Mouse (Mus musculus) adrenal gland, adult (tissue): ENCODE measurements at regions not wholly inside any gene's neighbourhood (a gene's known extent, or its start where the extent isn't known, plus 50 kb on each side); places are given as distances from the start of the nearest gene placed in this dataset.

ENCODE experiments used
- DNase-seq, 2 experiments: peaks; one replicate each; pipeline ENCODE4 v3.0.0; 2022 to 2023; ENCODE audit warnings: low spot score in 1 of 2; ENCODE audit not compliant: inconsistent age in 2 of 2

DNA sequence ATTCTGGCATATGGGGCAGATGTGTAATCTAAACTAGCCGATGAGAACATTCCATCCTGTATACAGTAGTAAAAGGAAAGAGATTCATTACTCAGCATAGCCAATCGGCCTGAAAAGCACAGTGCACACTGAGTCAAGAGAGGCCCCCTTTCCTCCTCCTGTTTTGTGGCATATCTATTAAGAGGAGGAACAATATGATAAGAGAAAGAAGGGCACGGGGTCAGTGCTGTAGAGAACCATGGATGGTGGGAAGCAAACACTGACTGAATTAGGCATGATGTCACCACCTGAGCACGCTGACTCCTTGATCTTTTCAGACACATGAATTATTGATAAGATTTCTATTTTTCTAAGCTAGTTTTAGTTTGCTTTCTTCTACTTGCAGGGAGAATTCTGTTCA lies 554.5 kb upstream of the Adamts9 start:
- no peak for DNase-seq

DNA sequence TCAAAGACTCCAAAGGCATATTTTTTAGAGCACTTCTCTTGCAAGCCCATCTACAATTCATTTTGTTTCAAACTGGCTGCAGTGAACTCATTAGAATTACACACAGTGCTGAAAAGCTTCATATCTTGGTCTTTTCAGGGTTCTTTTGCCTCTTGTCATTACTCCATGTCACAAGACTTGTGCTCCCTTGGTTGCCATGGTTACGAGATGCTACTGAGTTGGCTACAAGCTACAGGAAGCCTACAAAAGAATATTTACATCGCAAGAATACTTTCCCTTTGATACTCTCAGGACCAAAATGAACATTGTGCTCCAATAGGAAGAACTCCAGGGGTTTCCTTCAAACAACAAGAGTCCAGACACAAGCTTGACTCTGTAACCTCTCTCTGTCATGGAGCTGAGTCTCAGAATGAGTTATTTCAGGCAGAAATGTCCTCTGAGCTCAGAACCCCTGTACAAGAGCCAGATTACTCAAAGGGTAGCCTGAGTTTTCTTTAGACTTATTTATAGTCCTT lies 545.2 kb upstream of the Adamts9 start:
- DNase-seq, result no peak

DNA sequence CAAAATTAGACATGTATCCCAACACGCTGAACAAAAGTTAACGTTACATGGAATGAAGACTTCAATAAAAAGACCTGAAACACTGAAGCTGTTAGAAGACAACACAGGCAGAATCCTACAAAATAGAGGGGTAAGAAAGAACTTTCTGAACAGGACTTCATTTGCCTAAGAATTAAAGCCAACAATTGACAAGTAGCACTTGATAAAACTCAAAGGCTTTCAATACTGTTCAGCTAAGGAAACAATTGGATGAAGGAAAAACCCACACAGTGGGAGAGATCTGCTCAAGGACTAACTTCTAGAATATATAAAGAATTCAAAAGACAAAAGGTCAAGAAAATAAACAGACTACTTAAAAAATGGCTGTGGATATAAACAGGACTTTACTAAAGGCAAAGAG lies 535.2 kb upstream of the Adamts9 start:
- no peak for DNase-seq

DNA sequence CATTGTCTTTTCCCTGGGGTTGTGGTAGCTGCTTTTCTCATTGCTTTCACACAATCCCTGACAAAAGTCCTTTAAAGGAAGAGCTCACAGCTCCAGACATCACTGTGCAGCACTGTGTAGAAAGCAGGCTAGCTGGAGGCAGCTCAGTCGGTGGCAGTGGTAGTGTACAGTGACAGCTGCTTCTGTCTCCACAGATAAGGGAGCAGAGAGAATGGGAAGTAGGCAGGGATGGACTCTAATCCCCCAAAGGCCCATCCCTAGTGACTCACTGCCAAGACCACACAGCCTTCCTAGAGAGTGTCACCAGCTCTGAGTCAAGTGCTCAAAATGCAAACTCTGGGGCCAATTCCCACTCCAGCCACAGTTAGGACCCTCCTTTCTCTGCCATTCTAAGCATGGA lies 531.7 kb upstream of the Adamts9 start:
- no peak for DNase-seq

DNA sequence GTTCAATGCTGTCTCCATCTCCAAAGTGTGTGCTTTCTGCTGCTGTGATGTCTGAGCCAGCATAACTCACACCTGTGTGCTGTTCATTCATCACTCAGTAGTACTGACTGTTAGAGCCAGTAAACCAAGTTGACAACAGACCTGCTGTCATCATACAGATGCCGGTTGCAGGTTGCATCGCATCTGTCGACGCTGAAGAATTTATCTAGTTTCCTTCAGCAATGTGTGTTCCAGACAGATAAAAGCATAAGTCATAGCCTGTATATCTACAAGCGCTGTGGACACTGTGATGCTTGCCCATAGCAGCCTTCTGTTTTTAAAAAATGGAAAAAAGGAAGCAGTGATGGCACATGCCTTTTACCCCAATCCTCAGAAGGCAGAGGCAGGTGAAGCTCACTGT lies 524.6 kb upstream of the Adamts9 start:
- DNase-seq, result no peak

DNA sequence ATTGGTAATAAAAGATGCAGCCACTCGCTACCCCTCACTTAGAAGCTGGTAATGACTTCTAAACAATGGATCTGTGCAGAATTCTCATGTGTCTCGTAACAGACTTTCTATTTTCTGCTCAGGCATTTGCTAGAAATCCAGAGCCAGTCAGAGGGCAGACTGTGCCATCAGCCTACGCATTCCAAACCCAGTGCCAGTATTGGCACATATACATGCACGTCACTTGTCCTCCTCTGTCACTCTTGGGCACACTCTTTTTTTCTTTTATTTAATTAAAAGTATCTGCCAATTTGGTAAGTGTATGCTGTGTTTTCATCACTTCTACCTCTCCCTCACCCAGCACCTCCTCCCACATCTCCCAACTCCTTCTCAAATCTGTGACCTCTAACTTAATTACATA lies 519.6 kb upstream of the Adamts9 start:
- no peak for DNase-seq

DNA sequence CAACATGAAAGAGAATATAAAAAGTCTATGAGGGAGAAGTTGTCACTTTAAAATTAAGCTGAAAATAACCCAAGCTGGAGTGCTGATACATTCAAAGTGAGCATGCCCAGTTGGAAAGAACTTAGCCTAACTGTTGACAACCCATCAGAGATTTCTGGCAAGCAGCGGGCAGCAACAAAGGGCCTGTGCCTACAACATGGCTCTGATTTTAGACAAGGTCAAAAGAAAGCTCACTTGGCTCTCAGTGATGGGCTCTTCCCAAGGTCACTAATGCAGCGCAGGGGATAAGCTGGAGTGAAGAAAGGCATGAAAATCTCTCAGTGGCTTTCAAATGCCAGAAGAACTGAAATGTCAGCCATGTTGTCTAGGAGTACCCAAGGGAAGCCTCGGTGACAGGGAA lies 518.1 kb upstream of the Adamts9 start:
- DNase-seq, result peak; percentile 37 to 57

DNA sequence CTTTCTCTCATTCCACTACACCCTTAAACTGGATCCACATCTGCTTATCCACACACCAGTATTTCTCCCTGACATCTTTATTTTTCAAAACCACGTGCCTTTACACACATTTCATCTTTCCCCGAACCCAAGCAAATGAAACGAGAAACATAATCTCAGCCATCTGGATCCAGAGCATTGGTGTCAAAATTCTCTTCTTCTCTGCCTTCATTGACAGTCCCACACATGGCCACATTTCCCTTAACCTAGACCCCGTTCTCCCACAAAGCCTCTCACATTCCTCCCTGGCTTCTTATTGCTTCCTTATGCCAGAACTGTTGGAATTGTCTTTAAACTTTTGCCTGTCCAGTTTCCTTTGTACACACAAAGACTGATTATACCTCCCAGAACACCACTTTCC lies 514.3 kb upstream of the Adamts9 start:
- no peak for DNase-seq

DNA sequence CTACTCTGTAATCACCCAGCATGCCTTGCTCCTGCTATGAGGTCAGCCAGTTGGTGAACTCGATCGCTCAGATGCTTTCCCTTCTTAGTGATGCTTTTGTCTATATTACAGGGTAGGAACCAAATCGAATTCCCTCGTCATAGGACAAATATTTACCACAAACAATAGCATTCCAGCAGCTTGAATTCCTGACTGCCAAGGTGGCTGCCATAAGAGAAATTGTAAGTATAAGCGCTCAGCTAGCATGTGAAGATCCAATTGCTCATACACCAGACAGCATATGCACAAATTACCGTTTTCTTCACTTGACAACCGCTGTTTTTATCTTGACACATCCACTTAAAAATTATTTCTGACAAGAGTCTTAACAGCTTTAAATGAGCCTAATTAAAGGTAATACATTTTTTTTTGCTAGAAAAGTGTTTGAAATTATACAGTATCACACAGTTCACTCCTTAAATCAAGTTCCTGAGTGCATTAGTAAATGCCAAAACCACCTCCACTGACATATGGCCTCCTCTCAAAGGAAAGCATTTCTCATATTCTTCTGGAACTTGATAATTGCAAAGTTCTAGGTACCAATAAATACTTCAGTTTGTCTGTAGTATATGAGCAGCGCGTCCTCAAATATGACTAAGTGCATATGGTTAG lies 513.2 kb upstream of the Adamts9 start:
- DNase-seq, result no peak

DNA sequence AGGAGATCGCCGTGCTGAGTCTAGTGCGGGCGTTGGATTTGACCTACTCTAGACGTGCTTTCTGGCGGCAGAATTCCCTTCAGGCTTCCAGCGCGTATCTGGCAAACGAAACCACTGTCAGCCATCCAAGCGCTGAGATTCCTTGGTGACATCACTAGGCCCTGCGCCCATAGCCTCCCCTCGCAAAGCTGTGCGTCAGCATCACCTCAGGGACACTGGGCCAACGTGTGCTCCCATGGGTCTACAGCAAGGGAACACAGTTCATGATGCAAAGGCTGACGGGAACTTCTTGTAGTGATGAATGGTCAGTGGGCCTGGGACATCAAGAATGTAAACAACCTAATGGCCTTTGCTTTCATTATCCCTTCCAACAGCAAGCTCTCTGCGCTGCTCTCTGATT lies 502.3 kb upstream of the Adamts9 start:
- peak; percentile 29 to 63 for DNase-seq

DNA sequence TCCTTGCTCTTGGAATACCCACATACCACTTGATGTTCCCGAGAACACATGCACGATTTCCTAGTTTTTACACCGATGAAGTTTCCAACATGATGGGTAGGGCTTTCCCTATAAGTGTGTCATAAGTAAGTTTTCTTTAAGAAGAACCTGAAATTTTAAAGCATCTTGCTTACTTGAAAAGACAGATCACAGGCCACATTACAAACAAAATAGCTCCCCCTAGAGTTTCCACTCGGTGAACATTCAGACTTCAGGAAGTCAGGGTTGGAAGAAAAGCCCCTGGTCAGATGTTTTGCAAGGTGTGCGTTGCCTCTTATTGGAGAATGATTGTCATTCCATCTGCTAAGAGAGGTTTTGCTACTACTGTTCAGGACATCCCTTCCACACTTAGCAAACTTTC lies 501.8 kb upstream of the Adamts9 start:
- peak in 1 of 2 experiments; percentile 78 for DNase-seq

DNA sequence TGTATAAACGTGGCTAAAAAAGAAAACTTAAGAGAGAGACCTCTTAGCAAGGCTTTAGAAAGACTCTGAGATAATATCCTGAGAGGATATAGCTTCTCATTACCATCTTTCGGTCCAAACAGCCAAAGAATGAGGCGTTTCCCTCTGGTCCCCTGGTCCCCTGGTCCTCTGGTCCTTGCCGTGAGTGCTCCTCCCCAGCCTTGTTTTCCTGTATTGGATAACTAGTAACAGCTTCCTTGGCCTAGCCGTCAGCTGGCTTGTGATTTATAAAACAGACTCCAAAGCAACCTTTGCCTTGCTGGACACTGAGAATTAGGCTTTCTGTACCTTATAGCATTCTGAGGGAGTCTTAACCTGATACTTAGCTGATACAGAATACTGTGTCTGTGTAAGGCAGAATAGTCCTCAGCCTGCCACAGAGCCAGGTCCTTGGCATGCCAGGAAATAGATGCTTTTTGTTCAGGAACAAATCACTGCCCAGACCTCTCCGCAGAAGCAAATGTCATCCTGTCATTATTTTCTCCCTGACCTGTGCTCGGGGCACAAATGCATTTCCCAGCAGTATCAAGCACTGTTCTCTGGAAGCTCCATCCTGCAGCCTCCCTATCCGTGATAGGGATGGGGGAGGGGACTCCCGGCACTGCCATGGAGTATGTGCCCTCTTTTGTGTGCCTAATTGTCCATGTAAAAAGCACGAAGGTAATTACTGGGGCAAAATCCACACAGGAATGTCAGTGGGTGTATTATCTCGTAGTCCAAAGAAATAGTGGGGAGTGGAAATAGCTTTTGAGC lies 500.7 kb upstream of the Adamts9 start:
- DNase-seq, result peak; percentile 9 to 56

DNA sequence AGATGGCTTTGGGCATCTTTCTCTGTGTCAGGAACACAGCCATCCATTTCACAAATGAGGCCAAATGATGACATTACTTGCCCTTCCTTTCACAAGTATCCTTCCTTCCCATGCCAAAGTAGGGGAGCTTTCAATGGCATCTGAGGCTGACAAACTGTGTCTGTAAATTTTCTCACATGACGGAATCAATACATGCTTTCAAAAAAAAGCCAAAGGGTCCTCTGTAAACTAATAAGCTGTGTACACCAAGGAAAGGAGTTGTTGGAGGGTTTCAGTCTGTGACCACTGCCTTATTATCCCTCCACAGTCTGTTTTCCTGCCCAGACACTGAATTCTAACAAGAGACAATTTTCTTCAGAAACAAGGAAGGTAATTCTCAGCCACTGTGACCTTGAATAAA lies 490.2 kb upstream of the Adamts9 start:
- no peak for DNase-seq

DNA sequence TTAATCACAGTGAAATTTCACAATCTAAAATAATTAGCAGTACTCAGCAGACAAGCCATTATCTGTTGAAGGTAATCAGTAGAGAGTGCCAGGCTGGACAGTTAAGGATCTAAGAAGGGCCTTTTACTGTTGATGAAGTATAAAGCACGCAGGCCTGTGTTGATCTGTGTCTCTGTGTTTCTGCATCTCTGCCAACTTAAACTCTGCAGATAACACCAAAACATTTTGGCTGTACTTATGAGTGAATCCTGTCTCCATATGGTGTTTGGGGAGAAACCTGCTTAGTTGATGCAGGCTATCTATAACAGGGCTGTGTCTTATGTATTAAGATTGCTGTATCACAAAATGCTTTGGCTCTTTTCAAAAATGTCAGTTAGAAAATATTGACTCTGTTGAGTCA lies 482.8 kb upstream of the Adamts9 start:
- peak in 1 of 2 experiments; percentile 29 for DNase-seq

DNA sequence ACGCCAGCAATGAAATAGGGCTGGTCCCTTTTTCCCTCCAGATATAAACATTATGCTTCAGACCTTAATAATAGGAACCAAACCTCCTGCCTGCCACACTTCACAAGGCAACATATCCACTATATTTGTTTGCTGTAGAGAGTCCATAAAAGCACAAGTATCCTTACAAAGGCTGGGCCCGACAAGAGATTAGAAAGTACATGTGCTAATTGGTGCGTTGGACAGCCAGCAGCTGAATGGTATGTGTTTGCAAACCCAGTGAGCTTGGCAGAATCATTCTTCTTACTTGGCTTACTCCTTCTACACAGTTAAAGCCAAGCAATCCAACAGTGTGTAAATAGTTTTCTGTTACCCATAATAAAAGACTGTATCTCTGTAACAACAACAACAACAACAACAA lies 479.6 kb upstream of the Adamts9 start:
- DNase-seq, result no peak

DNA sequence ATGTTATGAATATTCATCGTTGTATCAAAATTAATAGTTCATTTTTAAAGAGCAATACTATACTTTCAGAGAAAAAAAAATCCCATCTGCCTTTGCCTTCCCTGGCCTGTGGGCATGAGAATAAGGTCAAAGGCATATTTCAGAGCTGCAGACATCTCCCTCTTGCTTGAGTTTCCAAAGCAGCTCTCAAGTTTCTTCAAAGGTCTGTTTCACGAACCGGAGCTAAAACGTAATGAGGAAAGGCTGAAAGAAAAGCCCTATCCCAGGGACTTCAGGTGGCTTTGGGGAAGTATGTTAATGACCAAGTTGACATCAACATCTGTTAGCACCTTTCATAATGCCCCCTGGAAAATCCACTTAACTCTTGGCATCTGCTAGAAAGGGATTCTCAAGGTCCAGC lies 479.0 kb upstream of the Adamts9 start:
- DNase-seq, result no peak

DNA sequence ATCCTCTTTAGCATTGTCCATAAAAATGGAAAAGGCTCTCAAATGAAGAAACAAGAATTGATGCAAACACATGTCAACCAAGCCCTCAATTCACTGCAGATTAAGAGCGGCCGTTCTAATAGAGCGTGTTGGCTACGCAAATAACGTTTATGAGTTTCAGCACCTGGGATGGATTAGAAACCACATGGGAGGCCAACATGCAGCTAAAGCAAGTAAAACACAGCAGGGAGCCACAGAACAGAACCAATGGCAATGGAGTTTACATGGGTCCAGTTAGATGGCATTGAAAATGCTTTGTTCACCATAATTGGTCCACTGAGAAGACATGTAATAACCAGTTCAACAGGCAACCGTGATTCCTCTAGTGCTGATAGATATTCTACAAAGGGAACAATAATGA lies 474.3 kb upstream of the Adamts9 start:
- no peak for DNase-seq

DNA sequence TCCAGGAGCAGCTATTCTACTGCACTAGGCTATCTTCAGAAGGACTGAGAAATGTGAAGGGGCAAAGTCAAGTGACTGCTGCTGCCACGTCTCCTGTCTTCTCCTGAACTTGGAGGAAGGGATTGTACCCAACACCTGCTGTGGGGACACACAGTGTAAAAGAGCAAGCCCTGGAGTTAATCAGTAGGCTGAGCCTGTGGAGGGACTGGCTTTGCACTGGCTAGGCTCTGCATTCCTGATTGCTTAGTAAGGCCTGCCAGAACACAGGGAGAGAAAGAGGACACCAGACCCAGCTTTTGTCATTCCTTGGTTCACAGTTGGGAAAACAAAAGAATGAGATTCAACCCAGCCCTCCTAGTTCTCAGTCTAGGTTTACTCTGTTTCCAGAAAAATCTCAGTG lies 472.7 kb upstream of the Adamts9 start:
- DNase-seq, result no peak

DNA sequence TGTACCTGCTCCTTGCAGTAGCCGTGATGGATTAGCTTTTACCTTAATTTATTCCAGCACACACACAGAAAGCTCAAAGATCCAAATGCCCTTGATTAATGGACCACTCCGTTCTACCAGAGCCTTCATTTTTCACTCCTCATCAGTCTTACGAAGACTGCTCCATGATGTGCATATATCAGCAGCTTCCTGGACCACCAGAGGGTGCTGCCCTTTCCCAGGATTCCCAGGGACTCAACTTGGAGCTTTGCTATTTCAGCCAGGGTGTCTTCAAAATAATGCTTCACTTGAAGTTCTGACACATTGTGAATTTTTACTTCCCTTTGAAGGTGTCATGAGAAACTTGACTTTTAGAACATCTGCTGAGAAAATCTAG lies 467.8 kb upstream of the Adamts9 start:
- no peak for DNase-seq

DNA sequence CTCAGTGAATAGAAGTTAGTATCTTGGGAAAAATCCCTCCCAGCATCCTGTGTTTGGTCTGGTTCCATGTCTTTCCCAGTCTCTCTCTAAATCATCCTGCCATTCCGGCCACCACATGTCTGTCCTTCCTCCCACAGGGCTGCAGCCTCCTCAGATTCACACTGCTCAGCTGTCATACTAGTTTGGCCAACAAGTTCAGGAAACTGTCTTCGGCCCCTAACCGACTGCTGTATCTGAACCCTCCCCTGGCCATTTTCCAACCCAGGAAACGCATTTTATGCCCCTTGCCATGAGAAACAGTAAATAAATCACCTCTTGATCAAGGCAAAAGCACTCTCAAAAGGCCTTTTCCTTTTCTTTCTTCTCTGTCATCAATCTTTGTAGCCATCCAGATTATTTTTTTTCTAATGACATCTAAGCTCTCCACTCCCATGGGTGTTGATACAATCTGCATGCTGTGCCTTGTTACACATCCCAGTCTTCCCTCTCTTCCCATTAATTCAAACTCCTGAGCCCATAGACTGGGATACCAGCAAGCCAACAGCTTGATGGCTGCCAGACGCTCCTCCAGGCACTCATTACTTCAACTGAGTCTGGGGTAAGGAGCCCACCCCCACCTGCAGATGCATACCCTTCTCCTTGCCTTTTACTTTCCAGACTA lies 467.3 kb upstream of the Adamts9 start:
- no peak for DNase-seq

DNA sequence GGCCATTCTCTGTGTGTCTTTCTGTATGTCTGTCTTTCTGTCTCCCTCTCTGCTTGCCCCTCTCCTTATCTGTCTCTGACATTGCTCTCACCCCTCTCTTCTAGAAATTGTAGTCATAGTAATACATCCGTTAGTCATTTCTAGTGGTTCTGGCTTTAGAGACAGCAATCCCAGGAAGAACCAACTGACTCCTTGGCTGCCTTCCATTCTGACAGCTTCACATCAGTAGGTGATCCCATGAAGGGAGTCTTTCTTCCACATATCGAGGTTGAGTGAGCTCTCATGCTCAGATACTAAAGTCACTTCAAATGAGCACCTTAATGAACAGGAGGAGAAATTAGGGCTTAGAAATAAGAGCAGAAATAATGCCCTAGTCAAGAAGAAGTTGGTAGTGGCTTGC lies 455.3 kb upstream of the Adamts9 start:
- no peak for DNase-seq

DNA sequence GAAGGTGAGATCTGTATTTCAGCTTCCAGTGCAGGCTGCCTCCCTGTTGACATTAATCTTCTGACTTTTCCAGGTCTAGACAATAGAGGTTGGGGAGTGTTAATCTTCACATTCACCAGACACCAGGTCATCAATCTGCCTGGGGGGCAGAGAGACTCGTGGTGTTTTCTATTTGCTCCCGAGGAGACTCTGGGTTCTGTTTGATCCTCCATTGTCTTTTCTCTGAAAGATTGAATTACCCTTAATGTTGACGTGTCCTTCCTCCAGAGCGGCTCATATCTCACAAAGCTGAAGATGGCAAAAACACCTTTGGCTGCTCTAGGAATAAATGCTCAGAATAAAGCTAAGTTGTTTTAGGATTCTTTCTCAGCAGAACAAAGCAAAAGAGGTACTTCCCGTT lies 453.8 kb upstream of the Adamts9 start:
- no peak for DNase-seq
